Mouse (Mus musculus) adrenal gland, postnatal 4 days (tissue): ENCODE measurements around the gene Defb29. TPM values are rescaled to one million over a fixed set of nuclear protein-coding genes. Genes with fewer than 3 reads are reported as not detected.

ENCODE experiments used
- DNase-seq, 2 experiments: peaks; one replicate each; pipeline ENCODE4 v3.0.0; 2021 to 2022; ENCODE audit warnings: low spot score in 2 of 2, mixed read lengths in 2 of 2
- long read RNA-seq, 2 experiments: library from polyadenylated mRNA; stranded (forward); transcript quantifications; one replicate each; pipeline ENCODE4 v2.0.0; 2021
- total RNA-seq, 2 experiments: library from RNA; stranded (reverse); gene quantifications; 2 replicates each; pipeline ENCODE4 v1.2.3; 2021

Gene Defb29
- not detected for total RNA-seq
- long read RNA-seq, experiment 1: 0 reads
- long read RNA-seq, experiment 2: 0 reads

- DNase-seq: no peak
Measured at GRCm38 (mm10) chr2:152539944-152540710, at the start of gene Defb29. Defb29 (minus strand) TSS chr2:152540098.

GRCm38 (mm10) chr2:152589021-152589420 lies 49.1 kb upstream of the Defb29 start:
- DNase-seq: no peak

GRCm38 (mm10) chr2:152588450-152588849 lies 48.6 kb upstream of the Defb29 start:
- DNase-seq: no peak

- DNase-seq: no peak
Measured at GRCm38 (mm10) chr2:152586926-152587560, 47.1 kb upstream of the Defb29 start.

GRCm38 (mm10) chr2:152580612-152581011 lies 40.7 kb upstream of the Defb29 start:
- DNase-seq: no peak

GRCm38 (mm10) chr2:152580107-152580506 lies 40.2 kb upstream of the Defb29 start, which contains the start of gene Defb19:
Defb19 (minus strand) TSS chr2:152580312.
- no peak for DNase-seq

- DNase-seq: no peak
Measured at GRCm38 (mm10) chr2:152573484-152573883, 33.6 kb upstream of the Defb29 start.

- no peak for DNase-seq
Measured at GRCm38 (mm10) chr2:152572114-152572794, 32.4 kb upstream of the Defb29 start, which contains the start of gene Defb21. Defb21 (plus strand) TSS chr2:152572744.

- no peak for DNase-seq
Measured at GRCm38 (mm10) chr2:152570313-152570712, 30.4 kb upstream of the Defb29 start.

GRCm38 (mm10) chr2:152569881-152570280 lies 30.0 kb upstream of the Defb29 start:
- DNase-seq: no peak

- no peak for DNase-seq
Measured at GRCm38 (mm10) chr2:152569038-152569437, 29.1 kb upstream of the Defb29 start, which contains the start of gene Gm17416. Gm17416 (plus strand) TSS chr2:152569338.

GRCm38 (mm10) chr2:152556655-152557054 lies 16.8 kb upstream of the Defb29 start:
- DNase-seq: no peak

- peak; percentile 33 to 34 for DNase-seq
Measured at GRCm38 (mm10) chr2:152553774-152554423, 14.0 kb upstream of the Defb29 start.

- DNase-seq: no peak
Measured at GRCm38 (mm10) chr2:152548124-152548523, 8.2 kb upstream of the Defb29 start.

- DNase-seq: peak in 1 of 2 experiments; percentile 35
Measured at GRCm38 (mm10) chr2:152544691-152545090, 4.8 kb upstream of the Defb29 start.

- no peak for DNase-seq
Measured at GRCm38 (mm10) chr2:152543478-152543877, 3.6 kb upstream of the Defb29 start.

- no peak for DNase-seq
Measured at GRCm38 (mm10) chr2:152542897-152543296, 3.0 kb upstream of the Defb29 start.

GRCm38 (mm10) chr2:152541979-152542378 lies 2.1 kb upstream of the Defb29 start:
- DNase-seq: no peak

- DNase-seq: no peak
Measured at GRCm38 (mm10) chr2:152517981-152518380, 21.9 kb downstream of the Defb29 start, which contains the start of gene Defb28. Defb28 (plus strand) TSS chr2:152518255.

GRCm38 (mm10) chr2:152516084-152516483 lies 23.8 kb downstream of the Defb29 start:
- DNase-seq: no peak

GRCm38 (mm10) chr2:152511592-152511991 lies 28.3 kb downstream of the Defb29 start, which contains the start of gene Defb26:
Defb26 (minus strand) TSS chr2:152511692.
- no peak for DNase-seq
